Mouse (Mus musculus) hindbrain, embryonic 12.5 days (tissue): ENCODE data around the gene Catsperz. TPM values are rescaled to one million over a fixed set of nuclear protein-coding genes. Genes with fewer than 3 reads are reported as not detected.

Experiments
- ATAC-seq: fragments of 200-750 bp; cut with Nextera tagmentation; 2 replicates; pipeline ENCODE4 v1.8.0; 2017; ENCODE audit warnings: moderate TSS enrichment; ENCODE audit not compliant: low FRiP score
- H3K27ac ChIP-seq: fragments of 300-500 bp; sonication (generic); 2 replicates; pipeline ENCODE4 v1.5.1; 2016; ENCODE audit warnings: mild to moderate bottlenecking
- H3K27me3 ChIP-seq: fragments of 300-500 bp; sonication (generic); 2 replicates; pipeline ENCODE4 v1.6.1; 2016; ENCODE audit warnings: mild to moderate bottlenecking
- H3K36me3 ChIP-seq: fragments of 300-500 bp; sonication (generic); 2 replicates; pipeline ENCODE4 v1.6.1; 2016; ENCODE audit warnings: mild to moderate bottlenecking
- H3K4me1 ChIP-seq: fragments of 300-500 bp; sonication (generic); 2 replicates; pipeline ENCODE4 v1.6.1; 2016
- H3K4me2 ChIP-seq: fragments of 300-500 bp; sonication (generic); replicated peaks from 2 replicates; pipeline ENCODE4 v1.6.1; 2016; ENCODE audit warnings: mild to moderate bottlenecking
- H3K4me3 ChIP-seq: fragments of 300-500 bp; sonication (generic); 2 replicates; pipeline ENCODE4 v1.5.1; 2016; ENCODE audit warnings: mild to moderate bottlenecking
- H3K9ac ChIP-seq: fragments of 300-500 bp; sonication (generic); 2 replicates; pipeline ENCODE4 v1.6.1; 2016; ENCODE audit warnings: mild to moderate bottlenecking, moderate library complexity
- H3K9me3 ChIP-seq: fragments of 300-500 bp; sonication (generic); replicated peaks from 2 replicates; pipeline ENCODE4 v1.6.1; 2016; ENCODE audit warnings: mild to moderate bottlenecking
- WGBS: fragments of 180-500 bp; shearing (Covaris S2); methylation state at CpG from one replicate; pipeline ENCODE4 v1.1.7; 2016; 5-methylcytosine and 5-hydroxymethylcytosine counted together
- microRNA-seq: library from miRNA; unstranded; fragments of <30 nt; microRNA quantifications from one replicate; pipeline ENCODE4, GENCODE M21; 2017
- polyA plus RNA-seq: library from polyadenylated mRNA; unstranded; fragments of >200 nt; fragmentation: Nextera tagmentation; extraction: Ambion mirVana; gene quantifications from 2 replicates; pipeline ENCODE4 v1.2.1, GENCODE M21; 2016

Catsperz gene
- polyA plus RNA-seq, 1 experiment from 2014 or later: not detected

DNA sequence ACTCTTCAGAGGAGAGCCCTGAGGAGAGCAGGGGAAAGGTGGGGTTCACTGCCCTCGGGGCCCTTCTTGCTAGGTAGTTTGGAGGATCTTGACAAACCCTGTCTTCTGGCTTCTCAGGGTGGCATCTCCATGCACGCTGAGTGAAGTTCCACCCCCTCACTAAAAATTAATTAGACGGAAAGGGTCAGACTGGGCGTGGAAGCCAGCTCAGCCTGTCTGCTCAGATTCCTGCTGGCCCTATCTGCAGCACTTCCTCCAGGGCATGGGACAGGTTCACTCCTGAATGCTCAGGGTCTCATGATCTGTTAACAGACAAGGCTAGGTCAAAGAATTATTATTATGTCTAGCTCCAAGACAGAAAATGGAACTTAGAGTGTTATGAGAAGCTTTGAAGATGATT lies 32.7 kb downstream of the Catsperz start:
- no peak for ATAC-seq
- no peaks in the 10 kb centered on the region for H3K27me3 ChIP-seq
- WGBS: 60% methylated on average over 4 of the region's 4 CpGs

GRCm38 (mm10) chr19:6877965-6878364 lies 47.2 kb downstream of the Catsperz start:
- H3K27me3 ChIP-seq: no peaks in the 10 kb centered on the region
- no peak overlapping the region for H3K27ac ChIP-seq
- ATAC-seq: no peak
- peaks cover 21% of the 10 kb centered on the region for H3K9me3 ChIP-seq
- H3K9ac ChIP-seq: no peak overlapping the region
- H3K36me3 ChIP-seq: no peaks in the 10 kb centered on the region
- no peak overlapping the region for H3K4me2 ChIP-seq
- no peaks in the 10 kb centered on the region for H3K4me1 ChIP-seq
- no peak overlapping the region for H3K4me3 ChIP-seq
- 88% methylated on average over 4 of the region's 4 CpGs for WGBS

More for the DNA sequence above, 32.7 kb downstream of the Catsperz start:
- Histone ChIP-seq H3K4me2 (no peak overlapping the region), H3K4me3 (no peak overlapping the region), H3K4me1 (no peaks in the 10 kb centered on the region), H3K9me3 (peaks cover 8% of the 10 kb centered on the region), H3K27ac (no peak overlapping the region), H3K36me3 (no peaks in the 10 kb centered on the region), H3K9ac (no peak overlapping the region)

DNA sequence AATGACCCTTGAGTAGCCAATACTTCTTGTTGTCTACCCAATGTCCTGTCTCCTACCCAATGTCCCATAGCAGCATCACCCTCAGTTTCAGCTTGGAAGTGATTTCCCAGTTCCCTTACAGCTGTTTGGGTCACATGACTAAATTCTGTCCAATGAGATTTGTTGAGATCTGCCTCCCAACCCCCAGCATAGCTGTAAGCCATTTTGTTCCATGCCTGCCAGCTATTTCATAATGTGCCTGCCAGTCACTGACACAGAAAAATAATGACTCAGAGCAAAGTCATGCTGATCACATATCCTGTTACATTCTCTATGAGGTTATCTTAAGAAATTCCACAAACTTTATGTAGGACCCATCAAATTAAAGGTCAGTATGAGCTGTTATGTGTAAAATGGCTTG lies 48.4 kb downstream of the Catsperz start:
- H3K27ac ChIP-seq: no peak overlapping the region
- no peak overlapping the region for H3K9ac ChIP-seq
- no peak overlapping the region for H3K4me3 ChIP-seq
- no peak overlapping the region for H3K4me2 ChIP-seq
- no peaks in the 10 kb centered on the region for H3K27me3 ChIP-seq
- H3K4me1 ChIP-seq: no peaks in the 10 kb centered on the region
- no peaks in the 10 kb centered on the region for H3K36me3 ChIP-seq
- ATAC-seq: no peak
- peaks cover 20% of the 10 kb centered on the region for H3K9me3 ChIP-seq

- 91% methylated on average over 6 of the region's 6 CpGs for WGBS
- no peaks in the 10 kb centered on the region for H3K36me3 ChIP-seq
- ATAC-seq: no peak
These were observed 49.3 kb downstream of the Catsperz start for GRCm38 (mm10) chr19:6875834-6876233.

GRCm38 (mm10) chr19:6874257-6874656 lies 50.9 kb downstream of the Catsperz start:
- H3K4me1 ChIP-seq: no peaks in the 10 kb centered on the region
- no peak overlapping the region for H3K4me3 ChIP-seq
- H3K4me2 ChIP-seq: no peak overlapping the region
- no peaks in the 10 kb centered on the region for H3K36me3 ChIP-seq
- H3K27me3 ChIP-seq: no peaks in the 10 kb centered on the region
- 85% methylated on average over 1 of the region's 1 CpGs for WGBS
- H3K27ac ChIP-seq: no peak overlapping the region
- H3K9ac ChIP-seq: no peak overlapping the region
- no peak for ATAC-seq
- H3K9me3 ChIP-seq: 0 out of 2 replicates have a peak, but pooled peaks cover 4% of the 10 kb centered on the region

More at GRCm38 (mm10) chr19:6875834-6876233, 49.3 kb downstream of the Catsperz start:
- Histone ChIP-seq H3K4me2 (no peak overlapping the region), H3K9me3 (peaks cover 12% of the 10 kb centered on the region), H3K4me3 (no peak overlapping the region), H3K27ac (no peak overlapping the region), H3K27me3 (no peaks in the 10 kb centered on the region), H3K9ac (no peak overlapping the region), H3K4me1 (no peaks in the 10 kb centered on the region)

DNA sequence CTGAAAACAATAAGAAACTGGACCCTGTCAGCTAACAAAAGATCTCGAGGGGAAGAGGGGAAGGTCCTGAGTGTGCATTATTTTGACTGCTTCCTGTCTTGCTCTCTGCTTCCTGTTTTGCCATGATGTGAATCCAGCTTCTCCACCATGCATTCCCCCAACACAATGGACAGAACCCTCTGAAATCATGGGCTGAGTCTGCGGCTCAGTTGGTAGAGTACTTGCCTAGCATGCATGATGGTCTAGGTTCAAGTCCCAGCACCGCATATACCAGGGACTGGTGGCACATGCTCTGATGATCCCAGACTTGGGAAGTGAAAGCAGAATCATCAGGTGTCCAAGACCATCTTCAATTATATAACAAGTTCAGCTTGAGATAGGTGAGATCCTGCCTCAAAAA lies 52.5 kb downstream of the Catsperz start:
- Histone ChIP-seq H3K9me3 (no peaks in the 10 kb centered on the region), H3K36me3 (no peaks in the 10 kb centered on the region), H3K4me2 (no peak overlapping the region), H3K27ac (no peak overlapping the region), H3K27me3 (no peaks in the 10 kb centered on the region), H3K4me1 (no peaks in the 10 kb centered on the region), H3K9ac (no peak overlapping the region), H3K4me3 (no peak overlapping the region)
- 84% methylated on average over 3 of the region's 3 CpGs for WGBS
- no peak for ATAC-seq

Small RNAs within 50 kb of the gene (microRNA-seq; reads per million reads assigned to microRNA genes)
- 1.4 reads per million for gene Mir6990

Other genes with a start within 250 kb of the Catsperz start
- 13.2 and 14.4 TPM in 2 replicates for gene Rps6ka4, start 84.7 kb downstream of the Catsperz start, polyA plus RNA-seq
- 0.50 and 0.85 TPM in 2 replicates for gene Ccdc88b, start 67.2 kb downstream of the Catsperz start, polyA plus RNA-seq
- gene Trmt112, start 15.7 kb downstream of the Catsperz start, polyA plus RNA-seq: 108 and 128 TPM in 2 replicates
- 194 and 200 TPM in 2 replicates for gene Prdx5, start 15.3 kb downstream of the Catsperz start, polyA plus RNA-seq
- gene Esrra, start 3.6 kb downstream of the Catsperz start, polyA plus RNA-seq: 16.0 and 16.6 TPM in 2 replicates
- gene Kcnk4, start 9.1 kb upstream of the Catsperz start, polyA plus RNA-seq: 0.14 and 0.19 TPM in 2 replicates
- gene Bad, start 16.5 kb upstream of the Catsperz start, polyA plus RNA-seq: 67.7 and 71.7 TPM in 2 replicates
- 40.6 and 47.6 TPM in 2 replicates for gene Gpr137, start 17.1 kb upstream of the Catsperz start, polyA plus RNA-seq
- 259 and 281 TPM in 2 replicates for gene Ppp1r14b, start 49.6 kb upstream of the Catsperz start, polyA plus RNA-seq
- 27.9 and 29.3 TPM in 2 replicates for gene Plcb3, start 51.1 kb upstream of the Catsperz start, polyA plus RNA-seq
- 77.8 and 82.5 TPM in 2 replicates for gene Fkbp2, start 55.1 kb upstream of the Catsperz start, polyA plus RNA-seq
- gene Vegfb, start 62.3 kb upstream of the Catsperz start, polyA plus RNA-seq: 32.2 and 37.0 TPM in 2 replicates
- gene Dnajc4, start 67.2 kb upstream of the Catsperz start, polyA plus RNA-seq: 20.5 and 24.0 TPM in 2 replicates
- gene Nudt22, start 70.7 kb upstream of the Catsperz start, polyA plus RNA-seq: 20.1 and 20.2 TPM in 2 replicates
- 8.7 and 12.6 TPM in 2 replicates for gene Trpt1, start 70.8 kb upstream of the Catsperz start, polyA plus RNA-seq
- gene Fermt3, start 94.1 kb upstream of the Catsperz start, polyA plus RNA-seq: 6.3 and 6.5 TPM in 2 replicates
- gene Stip1, start 114.6 kb upstream of the Catsperz start, polyA plus RNA-seq: 267 and 269 TPM in 2 replicates
- gene Macrod1, start 131.4 kb upstream of the Catsperz start, polyA plus RNA-seq: 5.6 TPM in 2 replicates
- gene Flrt1, start 180.3 kb upstream of the Catsperz start, polyA plus RNA-seq: 5.5 and 6.6 TPM in 2 replicates